Mouse (Mus musculus): ENCODE results near the gene Olfr432.
"Not testable (repeated sequence)": the region's sequence is repeated elsewhere in the genome, so short reads cannot be mapped to it uniquely, and the experiment has no call there.

Gene Olfr432

DNA sequence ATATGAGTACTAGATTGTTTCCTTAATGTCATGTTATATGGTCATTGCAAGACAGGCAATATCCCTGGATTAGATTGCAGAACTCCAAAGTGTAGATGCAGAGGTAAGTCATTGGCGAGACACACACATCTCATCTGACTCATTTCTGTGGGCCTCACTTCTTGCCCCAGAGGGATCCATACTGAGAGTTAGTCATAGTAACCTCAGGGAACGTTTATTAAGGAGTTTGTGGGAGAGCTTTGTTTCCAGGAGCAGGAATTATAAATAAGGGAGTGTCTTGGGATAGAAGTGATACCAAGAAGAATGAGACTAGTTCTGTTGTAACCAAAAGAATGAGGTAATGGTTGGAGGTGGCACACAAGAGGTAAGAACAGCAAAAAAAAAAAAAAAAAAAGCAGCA lies at the start of gene Olfr432:
TSS of gene Olfr432 (plus strand) at position 313 of the 400 bp plus-strand sequence.
- DNase-seq (ENCODE audit: low read depth, low spot score), result no peak

DNA sequence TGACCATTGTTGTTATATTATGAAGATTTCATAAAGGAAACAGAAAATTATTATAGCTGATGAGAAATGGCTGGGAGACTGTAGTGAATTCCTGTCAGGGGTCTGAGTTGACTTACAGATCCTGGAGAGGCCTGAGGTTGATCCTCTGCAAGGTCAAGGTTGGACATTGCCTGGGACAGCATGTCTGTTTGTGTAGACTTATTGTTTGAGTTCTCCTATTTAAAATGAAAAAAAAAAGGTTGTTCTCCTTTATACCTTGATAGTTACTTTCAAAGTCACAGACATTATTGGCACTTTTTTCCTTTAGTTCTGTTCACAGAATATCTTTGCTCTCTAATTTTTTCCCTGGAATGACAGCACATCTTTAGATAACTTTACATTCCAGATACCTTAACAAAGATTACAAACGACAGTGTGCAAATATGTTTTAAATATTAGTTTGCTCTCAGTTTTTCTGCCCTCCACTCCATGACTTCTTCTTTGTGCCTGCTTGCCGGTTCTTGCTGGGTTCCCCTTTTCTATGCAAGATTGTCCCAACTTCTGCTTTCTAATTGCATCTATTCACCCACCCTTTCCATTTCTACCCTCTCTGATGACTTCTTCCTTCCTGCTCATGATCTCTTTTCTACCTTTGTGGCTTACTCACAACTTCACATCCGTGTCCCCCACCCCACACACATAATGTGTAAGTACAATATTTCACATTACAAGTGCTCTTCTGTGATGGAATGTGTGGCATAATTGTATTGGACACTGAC lies 44.5 kb upstream of the Olfr432 start:
- DNase-seq (ENCODE audit: low read depth, low spot score), result not testable (repeated sequence)

DNA sequence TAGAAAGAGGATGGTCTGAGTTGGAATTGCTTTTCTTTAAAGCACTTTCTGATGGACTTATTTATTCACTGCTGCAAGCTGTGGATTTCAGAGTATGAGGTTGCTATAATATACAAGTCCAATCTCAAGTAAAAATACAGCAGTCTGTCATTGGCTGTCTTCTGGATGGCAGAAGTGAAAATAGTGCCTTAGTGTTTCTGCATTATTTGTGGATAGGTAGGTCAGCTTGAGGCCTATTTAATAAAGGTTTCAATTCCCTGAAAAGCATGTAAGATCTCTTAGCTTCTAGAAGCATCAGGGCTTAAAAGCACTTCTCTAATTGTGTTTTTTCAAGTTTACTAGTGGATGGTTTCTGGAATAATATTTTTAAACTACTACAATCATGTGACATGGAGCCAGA lies 42.0 kb upstream of the Olfr432 start:
- DNase-seq (ENCODE audit: low read depth, low spot score), result not testable (repeated sequence)

DNA sequence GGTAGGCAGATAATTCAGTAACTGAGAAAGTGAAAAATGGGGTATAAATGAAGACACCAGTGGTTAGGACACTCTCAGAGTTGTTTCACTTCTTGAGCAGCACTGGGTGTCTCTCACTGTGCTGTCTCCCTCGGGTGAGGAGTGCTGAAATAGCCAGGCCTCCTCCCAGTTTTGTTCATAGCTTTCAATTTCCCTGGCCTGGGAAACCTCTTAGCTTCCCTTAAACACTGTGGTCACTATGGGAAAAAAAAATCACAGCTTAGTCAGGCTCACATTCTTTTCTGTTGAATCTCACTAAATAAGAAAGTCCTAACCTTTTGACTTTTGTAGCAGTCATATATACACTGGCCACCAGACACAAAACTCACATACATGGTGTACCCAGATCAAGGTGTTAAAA lies 17.3 kb upstream of the Olfr432 start, which contains the start of gene Ifi205:
TSS of gene Ifi205 (minus strand) at position 113 of the 400 bp plus-strand sequence.
- DNase-seq (ENCODE audit: low read depth, low spot score), result no peak

DNA sequence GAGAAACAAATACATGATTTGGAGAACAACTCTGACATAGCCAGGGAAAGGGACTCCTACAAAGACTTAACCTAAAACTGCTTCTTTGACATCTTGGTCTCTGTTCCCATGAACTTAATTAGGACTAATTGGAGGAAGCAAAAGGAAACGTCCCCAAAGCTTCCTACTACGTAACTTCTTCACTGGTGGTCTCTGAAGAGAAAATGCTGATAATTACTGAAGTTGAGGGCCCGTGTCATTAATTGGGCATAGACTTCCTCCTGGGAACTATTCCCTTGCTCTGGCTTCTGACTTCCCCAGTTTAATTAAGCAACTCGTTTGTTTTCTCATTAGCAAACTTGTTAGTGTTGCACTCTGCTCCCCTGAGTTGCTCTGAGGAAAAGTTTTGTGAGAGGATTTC lies 13.2 kb upstream of the Olfr432 start:
- no peak for DNase-seq (ENCODE audit: low read depth, low spot score)

DNA sequence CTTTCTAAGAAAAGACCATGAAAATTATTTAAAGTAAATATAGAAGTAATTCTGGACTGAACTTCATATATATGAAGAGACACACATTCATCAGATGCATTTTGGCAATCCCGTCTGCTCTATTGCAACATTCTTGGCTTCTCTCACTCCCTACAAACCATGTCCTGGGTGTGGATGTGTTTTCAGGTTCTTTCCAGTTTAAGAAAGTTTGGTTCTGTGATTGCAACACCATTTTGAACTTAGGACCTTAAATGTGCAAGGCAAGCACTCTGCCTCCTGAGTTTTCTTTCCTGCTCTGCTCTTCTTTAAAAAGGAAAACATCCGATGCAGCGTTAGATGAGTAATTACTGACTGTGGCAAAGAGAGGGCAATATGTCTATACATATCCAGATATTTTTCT lies 10.5 kb upstream of the Olfr432 start:
- no peak for DNase-seq (ENCODE audit: low read depth, low spot score)

DNA sequence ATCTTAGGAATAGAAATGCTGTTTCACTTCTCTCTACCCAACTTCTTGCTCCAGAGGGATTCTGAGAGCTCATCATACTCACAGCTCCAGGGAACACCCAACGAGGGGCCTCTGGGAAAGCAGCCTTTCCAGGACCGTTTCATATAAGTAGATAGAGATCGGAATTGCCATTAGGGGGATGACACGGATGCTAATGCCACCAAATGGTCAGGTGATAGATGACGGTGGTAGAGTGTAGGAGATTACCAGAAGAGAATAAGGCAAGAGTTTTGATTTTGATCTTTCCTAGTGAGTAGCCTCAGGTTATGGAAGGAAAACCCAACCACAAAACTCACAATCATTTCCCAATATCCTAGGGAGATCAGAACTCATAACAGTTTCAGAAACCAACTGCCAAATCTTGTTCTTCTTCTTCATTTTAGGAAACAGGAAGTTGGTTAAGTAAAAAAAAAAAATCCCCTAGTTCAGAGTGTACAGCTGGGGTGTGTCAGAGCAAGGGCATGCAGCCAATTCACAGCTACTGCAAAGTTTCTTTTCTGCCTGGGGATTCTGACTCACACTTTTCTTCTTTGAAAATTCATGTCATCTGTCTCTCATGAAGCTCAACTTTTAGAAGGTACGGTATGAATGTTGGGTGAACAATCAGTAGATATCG lies 8.4 kb upstream of the Olfr432 start, which contains the start of gene Olfr433:
TSS of gene Olfr433 (plus strand) at position 183 of the 655 bp plus-strand sequence.
- DNase-seq (ENCODE audit: low read depth, low spot score), result no peak

DNA sequence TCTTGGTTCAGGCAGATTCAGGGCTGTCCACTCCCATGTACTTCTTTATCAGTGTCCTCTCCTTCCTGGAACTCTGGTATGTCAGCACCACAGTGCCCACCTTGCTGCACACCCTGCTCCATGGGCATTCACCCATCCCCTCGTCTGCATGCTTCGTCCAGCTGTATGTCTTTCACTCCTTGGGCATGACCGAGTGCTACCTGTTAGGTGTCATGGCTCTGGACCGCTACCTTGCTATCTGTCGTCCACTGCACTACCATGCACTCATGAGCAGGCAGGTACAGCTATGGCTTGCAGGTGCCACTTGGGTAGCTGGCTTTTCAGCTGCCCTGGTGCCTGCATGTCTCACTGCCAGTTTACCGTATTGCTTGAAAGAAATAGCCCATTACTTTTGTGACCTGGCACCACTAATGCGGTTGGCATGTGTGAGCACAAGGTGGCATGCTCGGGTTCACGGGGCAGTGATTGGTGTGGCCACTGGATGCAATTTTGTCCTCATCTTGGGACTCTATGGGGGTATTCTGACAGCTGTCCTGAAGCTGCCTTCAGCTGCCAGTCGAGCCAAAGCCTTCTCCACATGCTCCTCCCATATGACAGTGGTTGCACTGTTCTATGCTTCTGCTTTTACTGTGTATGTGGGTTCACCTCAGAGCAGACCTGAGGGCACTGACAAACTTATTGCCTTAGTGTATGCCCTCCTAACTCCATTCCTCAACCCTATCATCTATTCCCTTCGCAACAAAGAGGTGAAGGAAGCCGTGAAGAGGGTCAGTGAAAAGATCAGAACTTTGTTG lies 6.7 kb upstream of the Olfr432 start:
- DNase-seq (ENCODE audit: low read depth, low spot score), result not testable (repeated sequence)

DNA sequence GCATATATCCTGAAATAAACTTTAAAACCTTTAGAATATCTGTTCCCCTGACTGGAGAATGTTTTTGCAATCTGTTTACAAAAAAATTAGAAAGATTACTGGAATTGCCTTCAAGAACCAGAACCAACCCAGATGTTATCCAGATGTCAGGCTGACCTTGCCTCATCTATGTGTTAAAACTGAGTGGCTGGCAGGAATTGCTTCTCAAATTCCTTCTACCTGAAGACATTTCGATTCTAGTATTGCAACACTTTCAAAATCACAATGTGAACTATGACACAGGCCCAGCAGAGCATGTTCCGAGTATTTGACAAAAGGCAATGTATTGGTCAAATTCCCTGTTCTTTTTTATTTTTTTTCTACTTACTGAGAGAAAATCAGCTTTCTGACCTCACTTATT lies 4.6 kb upstream of the Olfr432 start:
- DNase-seq (ENCODE audit: low read depth, low spot score), result peak; percentile 9

DNA sequence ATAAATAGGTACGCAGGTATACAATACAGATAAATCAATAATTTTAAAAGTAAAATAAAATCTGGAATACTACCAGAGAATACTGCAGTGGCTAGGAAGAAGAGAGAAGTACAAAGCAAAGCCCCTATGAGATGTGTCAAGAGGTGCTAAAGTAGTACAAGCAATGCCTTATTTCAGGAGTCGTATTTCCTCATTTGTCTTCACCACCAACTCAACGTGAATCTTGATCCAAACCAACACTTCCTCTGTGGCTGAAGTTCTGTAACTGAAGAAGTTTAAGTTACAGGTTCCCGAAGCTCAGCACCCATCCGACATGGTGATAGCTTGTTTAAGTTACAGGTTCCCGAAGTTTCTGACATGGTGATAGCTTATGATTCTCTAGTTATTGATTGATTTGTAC lies 778 bp upstream of the Olfr432 start:
- not testable (repeated sequence) for DNase-seq (ENCODE audit: low read depth, low spot score)

DNA sequence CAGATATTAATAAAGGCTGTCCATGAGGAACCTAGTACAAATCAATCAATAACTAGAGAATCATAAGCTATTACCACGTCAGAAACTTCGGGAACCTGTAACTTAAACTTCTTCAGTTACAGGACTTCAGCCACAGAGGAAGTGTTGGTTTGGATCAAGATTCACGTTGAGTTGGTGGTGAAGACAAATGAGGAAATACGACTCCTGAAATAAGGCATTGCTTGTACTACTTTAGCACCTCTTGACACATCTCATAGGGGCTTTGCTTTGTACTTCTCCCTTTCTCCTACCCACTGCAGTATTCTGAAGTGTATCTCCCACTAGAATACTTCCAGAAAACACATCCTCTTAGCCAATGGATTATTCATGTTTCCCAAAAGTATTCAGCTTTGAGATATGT lies 352 bp downstream of the Olfr432 start:
- DNase-seq (ENCODE audit: low read depth, low spot score), result not testable (repeated sequence)

DNA sequence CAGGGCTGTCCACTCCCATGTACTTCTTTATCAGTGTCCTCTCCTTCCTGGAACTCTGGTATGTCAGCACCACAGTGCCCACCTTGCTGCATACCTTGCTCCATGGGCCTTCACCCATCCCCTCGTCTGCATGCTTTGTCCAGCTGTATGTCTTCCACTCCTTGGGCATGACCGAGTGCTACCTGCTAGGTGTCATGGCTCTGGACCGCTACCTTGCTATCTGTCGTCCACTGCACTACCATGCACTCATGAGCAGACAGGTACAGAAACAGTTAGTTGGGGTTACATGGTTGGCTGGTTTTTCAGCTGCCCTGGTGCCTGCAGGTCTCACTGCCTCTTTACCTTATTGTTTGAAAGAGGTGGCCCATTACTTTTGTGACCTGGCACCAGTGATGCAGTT lies 1.5 kb downstream of the Olfr432 start:
- DNase-seq (ENCODE audit: low read depth, low spot score), result no peak

DNA sequence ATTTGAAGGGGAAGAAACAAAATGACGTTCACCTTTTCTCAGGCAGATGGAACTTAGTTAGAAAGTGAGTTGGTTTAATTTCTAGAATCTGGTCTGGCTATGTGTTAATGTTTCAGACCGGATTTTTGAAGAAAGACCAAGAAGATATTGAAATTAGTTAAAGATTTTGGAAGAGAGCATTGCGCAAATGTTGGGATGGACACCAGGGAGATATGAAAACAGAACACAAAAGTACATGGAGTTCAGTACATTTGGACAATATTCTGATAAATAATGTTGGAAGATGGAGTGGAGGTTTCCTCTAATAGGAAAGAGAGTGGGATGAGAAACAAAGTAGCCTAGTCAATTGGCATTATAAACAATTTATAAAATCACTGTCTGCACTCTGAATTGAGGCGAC lies 2.5 kb downstream of the Olfr432 start:
- DNase-seq (ENCODE audit: low read depth, low spot score), result no peak

DNA sequence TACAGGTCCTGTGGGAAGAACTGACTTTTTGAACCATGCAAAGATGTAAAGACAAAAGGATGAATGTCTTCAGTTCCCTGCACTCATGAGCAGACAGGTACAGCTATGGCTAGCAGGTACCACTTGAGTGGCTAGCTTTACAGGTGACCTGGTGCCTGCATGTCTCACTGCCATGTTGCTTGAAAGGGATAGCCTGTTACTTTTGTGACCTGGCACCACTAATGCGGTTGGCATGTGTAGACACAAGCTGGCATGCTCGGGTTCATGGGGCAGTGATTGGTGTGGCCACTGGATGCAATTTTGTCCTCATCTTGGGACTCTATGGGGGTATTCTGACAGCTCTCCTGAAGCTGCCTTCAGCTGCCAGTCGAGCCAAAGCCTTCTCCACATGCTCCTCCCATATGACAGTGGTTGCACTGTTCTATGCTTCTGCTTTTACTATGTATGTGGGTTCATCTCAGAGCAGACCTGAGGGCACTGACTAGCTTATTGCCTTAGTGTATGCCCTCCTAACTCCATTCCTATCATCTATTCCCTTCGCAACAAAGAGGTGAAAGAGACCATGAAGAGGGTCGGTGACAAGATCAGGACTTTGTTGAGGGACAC lies 3.0 kb downstream of the Olfr432 start:
- no peak for DNase-seq (ENCODE audit: low read depth, low spot score)

DNA sequence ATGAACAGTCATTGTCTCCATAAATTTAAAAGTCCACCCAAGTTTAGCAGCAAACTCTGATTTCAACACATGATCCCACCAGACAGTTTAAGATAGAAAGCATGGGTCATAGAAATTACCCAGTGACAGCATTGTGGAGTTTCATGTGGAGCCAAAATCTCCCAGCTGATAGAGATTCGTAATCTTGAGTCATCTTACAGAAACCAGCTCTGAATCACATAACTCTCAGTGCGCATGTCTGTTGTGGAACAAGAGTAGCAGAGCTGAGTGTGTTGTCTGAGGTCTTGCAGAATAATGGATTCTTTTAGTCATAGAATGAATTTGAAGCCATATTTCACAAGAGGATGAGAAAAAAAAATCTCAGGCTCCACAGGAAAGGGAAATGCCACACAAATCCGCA lies 4.0 kb downstream of the Olfr432 start:
- DNase-seq (ENCODE audit: low read depth, low spot score), result no peak

DNA sequence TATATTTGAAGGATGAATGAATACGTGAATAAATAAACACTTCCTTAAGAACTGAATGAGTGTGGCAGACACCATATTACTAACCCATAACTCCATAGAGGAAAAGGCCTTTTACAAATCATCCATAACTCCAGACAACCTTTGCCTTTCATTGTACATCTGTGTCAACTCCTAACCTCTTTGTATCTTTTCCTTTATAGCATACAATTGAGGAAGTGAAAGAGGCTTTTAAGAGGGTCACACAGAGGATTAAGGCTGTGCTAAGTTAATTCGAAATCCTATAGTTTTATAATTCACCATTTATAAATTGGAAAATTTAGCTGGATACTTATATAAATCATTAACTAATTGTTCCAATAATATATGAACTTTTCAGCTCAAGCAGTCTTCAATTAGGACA lies 6.2 kb downstream of the Olfr432 start:
- no peak for DNase-seq (ENCODE audit: low read depth, low spot score)

DNA sequence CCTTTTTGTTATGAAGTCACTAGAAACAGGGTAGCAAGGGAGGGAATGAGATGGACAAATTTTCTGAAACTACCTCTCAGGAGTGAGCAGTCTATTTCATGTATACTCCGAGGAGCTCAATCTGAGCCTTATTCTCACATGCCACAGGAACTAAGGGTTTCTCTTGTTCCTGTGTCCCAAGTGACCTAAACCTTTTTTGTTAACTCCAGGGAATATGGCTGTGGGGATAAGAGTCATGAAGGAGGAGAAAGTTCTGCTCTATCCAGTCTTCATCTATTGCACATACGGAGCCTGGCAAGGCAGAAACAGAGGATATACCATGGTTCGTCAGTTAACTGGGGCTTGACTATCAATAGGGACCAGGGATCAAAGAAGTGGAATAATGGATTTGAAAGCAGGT lies 17.3 kb downstream of the Olfr432 start, which contains the start of gene Olfr430:
TSS of gene Olfr430 (plus strand) at position 301 of the 400 bp plus-strand sequence.
- DNase-seq (ENCODE audit: low read depth, low spot score), result no peak

DNA sequence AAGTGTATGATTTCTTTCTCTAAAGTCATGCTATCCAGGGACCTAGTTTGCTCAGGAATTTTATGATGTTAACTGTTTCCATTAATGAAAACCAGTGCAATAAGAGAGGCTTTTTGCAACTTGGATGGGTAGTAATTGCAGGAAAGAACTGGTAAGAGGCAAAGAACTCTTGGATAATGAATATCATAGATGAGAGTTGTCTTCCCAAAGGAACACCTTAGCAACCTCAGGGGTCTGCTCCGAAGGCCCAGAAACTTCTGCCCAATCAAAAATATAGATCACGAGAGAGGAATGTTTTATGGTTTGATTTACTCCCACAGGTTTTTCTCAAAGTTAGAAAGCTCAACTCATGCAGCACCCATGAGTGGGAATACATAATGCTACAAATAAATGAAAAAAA lies 35.0 kb downstream of the Olfr432 start, which contains the start of gene Olfr429:
TSS of gene Olfr429 (plus strand) at position 301 of the 400 bp plus-strand sequence.
- DNase-seq (ENCODE audit: low read depth, low spot score), result no peak

DNA sequence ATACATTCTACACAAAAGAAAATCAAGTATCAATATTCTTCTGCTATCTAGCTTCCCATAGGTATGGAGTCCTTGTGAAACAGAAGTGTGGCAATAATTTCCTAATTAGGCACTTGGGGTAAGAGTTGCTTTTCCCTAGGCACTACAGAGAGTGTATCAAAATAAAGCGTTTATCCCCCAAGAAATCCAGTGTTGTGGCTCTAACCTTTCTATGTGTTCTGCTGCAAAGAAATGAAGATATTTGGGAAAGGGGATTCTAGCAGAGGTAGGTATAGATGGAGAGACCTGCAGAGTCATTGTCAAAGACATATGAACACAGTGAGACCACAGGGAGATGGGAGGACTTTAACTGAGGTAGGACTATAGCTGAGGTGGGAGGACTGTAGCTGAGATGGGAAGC lies 47.6 kb downstream of the Olfr432 start, which contains the start of gene Olfr427:
TSS of gene Olfr427 (plus strand) at position 301 of the 400 bp plus-strand sequence.
- DNase-seq (ENCODE audit: low read depth, low spot score), result no peak

DNA sequence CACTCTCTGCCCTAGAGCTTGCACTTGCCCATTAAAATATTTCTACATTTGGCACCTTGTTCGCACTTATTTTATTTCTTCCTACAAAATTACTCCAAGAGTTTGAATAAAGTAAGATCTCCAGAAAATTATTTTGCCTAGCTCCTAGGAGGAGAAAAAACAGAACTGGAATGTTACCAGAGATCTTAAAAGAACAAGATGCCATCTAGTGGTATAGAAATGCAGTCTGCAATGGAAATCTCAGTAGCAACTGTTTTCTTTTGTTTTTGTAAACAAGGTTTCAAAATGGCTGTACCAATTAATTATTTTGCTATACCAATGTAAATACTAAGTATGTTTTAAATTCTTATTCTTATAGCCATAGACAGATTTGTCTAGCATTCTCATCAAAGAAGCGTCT lies 54.7 kb downstream of the Olfr432 start:
- DNase-seq (ENCODE audit: low read depth, low spot score), result no peak
